Mouse (Mus musculus) cerebellum, adult 8-10 months (tissue): ENCODE measurements around the gene Myo9a.
"Not testable (repeated sequence)": the region's sequence is repeated elsewhere in the genome, so short reads cannot be mapped to it uniquely, and the experiment has no call there.

Experiments used
- DNase-seq: peaks from one replicate; pipeline ENCODE4 v3.0.0; 2022

Myo9a gene

DNA sequence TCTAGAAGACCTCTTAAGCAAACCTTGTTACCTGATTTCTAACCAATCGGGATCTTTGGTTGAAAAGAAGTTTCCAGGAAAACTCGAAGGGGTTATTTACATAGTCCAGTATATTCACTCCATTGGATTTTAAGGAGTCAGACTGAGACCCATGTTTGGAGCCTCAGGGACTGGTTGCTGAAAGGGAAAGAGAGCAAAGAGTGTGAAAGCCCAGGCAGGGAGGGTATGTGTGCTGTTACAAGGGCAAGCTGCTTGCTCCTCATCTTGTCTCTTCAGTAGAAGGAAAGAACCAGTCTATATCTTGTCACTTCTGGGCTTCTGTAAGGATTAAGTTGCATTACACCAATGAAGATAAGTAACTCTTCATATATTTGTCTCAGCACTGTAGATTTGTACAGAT is 1.3 kb downstream of the Myo9a start:
- DNase-seq: peak; percentile 14

GRCm38 (mm10) chr9:59755199-59755598 is 4.5 kb downstream of the Myo9a start:
- DNase-seq: no peak

- DNase-seq: not testable (repeated sequence)
These were observed 6.3 kb downstream of the Myo9a start for GRCm38 (mm10) chr9:59757016-59757415.

DNA sequence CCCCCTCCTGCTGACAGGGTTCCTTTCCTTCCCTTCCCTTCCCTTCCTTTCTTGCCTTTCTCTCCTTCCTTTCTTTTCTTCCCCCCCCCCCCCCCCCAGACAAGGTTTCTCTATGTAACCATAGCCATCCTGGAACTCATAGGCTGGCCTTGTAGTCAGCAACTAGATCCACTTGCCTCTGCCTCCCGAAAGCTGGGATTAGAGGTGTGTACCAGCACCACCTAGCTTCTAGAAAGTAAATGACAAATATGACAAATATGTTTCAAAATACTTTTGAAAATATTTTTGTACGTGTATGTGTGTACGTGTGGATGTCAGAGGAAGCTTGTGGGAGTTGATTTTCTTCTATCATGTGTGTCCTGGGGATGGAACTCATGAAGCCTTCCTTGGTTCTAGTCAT is 9.8 kb downstream of the Myo9a start:
- no peak for DNase-seq

GRCm38 (mm10) chr9:59766966-59767461 is 16.3 kb downstream of the Myo9a start:
- not testable (repeated sequence) for DNase-seq

DNA sequence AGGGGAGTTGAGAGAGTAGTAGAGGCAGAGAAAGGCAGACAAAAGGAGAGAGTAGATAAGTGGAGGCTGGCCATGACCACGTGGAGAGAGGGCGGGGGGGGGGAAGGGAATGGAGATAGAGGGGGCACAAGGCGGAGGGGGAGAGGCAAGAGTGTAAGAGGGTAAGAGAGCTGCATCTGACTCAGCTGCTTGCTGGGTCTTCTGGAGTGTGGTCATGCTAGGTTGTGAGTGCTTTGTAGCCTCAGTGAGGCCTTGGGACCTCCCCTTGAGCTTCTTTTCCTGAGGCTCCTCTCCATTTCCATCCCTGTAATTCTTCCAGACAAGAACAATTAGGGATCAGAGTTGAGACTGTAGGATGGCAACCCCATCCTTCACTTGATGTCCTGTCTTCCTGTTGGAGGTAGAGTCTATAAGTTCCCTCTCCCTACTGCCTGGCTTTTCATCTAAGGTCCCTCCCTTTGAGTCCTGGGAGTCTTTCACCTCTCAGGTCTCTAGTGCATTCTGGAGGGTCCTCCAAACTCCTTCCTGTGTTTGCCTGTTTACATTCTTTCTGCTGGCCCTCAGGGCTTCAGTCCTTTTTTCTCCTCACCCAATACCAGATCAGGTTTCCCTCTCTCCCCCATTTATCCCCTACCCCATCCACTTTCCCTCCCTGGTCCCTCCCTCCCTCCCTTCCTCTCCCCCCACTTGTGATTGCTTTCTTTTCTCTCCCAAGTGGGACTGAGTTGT is 55.5 kb downstream of the Myo9a start:
- not testable (repeated sequence) for DNase-seq

DNA sequence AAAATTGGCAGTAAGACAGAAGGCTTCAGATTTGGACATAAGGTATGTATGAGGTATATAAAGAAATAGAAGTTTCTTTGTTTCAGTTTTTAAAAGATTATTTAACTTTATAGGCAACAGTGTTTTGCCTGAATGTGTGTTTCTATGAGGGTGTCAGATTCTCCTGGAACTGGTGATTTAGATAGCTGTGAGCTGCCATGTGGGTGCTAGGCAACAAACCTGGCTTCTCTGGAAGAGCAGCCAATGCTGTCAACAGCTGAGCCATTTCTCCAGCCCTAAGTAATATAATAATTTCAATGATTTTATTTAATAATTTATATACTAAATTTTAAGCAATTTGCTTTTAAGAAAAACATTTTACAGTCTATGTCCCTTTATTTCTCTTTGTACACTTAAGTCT is 133.9 kb downstream of the Myo9a start:
- DNase-seq: no peak

- no peak for DNase-seq
These were observed 152.7 kb downstream of the Myo9a start for GRCm38 (mm10) chr9:59903382-59903781.

DNA sequence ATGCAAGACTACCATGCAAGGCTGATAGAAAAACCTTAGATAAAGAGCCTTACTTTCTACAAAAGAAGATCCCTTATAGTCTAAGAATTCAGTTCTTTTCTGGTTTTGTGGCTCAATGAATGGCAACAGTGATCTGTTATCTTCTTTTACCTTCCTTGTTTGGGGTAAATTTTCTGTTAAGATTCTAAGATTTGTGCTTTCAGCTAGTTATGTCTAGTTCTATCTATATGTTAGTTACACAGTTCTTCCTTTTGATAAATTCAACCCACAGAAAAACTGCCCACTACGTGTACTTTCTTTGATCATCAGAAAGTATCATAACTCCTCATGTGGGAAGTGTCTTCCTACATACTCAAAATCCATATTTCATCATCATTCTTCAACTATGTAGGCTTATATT is 164.1 kb downstream of the Myo9a start:
- DNase-seq: no peak

- no peak for DNase-seq
These were observed 179.6 kb downstream of the Myo9a start for GRCm38 (mm10) chr9:59930248-59930647.

DNA sequence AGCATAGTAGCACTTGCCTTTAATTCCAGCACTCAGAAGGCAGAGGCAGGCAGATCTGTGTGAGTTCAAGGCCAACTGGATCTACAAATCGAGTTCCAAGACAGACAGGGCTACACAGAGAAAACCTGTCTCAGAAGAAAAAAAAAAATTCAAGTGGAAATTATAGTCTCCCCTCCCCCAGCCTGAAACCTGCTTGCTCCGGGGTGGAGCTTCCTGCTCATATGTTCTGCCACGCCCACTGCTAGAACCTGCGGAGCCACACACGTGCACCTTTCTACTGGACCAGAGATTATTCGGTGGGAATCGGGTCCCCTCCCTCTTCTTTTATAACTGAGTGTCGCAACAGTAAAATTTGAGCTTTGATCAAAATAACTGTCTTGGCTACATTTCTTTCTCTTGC is 185.2 kb downstream of the Myo9a start:
- not testable (repeated sequence) for DNase-seq

- DNase-seq: no peak
These were observed 187.8 kb downstream of the Myo9a start for GRCm38 (mm10) chr9:59938529-59938928.

DNA sequence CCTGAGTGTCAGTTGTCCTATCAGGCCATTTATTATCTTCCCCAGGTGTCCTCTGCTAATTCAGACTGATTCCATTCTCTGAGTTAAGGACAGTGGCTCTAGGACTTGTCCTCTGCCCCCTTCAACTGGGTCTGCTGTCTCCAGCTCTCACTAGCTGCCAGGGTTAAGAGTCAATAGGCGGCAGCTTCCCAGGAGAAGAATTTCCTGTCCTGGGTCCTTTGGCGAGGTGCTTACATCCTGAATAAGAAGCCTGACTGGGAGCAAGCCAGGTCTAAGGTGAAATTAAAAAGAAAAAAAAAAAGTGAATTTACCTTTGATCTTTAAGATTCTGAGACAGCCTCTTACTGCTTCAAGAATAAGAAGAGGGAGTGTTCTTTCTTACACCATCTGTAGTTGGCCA is 189.0 kb downstream of the Myo9a start:
- DNase-seq: no peak

DNA sequence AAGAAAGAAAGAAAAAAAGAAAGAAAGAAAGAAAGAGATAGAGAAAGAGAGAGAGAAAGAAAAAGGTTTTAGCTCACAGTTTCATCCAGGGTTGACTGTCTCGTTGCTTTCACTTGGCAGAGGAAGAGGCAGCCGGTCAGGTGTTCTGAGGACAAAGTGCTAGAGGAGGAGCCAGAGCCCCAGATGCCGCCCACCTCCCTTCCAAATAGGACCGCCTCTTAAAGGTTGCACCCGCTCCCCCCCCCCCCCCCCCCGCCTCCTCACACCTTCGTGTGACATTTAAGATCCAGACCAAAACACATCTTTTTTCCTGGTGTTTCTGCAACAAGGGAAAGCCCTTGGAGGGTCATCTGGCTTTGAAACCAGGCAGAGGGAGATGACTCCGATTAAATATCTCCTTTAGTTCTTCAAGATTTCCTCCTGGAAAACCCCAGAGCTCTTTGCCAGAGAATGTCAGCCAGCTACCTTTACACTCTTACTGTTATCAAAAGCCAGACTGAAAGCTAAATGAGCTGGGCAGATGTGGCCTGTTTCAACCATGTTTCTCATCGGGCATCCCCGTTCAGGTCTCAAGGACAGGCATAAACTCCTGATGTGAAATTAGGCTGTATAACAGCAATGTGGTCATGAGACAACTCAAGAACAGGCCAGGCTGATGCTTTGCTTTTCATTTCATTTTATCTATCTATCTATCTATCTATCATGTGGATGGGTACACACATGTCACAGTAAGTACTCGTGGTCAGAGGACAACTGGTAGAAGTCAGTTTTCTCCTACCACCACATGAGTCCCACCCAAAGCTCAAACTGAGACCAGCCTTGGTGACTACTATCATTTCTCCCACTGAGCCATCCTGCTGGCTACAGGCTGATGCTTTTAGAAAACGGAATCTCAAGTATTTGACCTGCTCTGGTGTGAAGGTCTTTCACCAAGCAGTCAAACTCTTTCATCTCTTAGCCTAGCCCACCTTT is 190.5 kb downstream of the Myo9a start:
- DNase-seq: no peak

- no peak for DNase-seq
These were observed 191.2 kb downstream of the Myo9a start for GRCm38 (mm10) chr9:59941885-59942350.

- no peak for DNase-seq
These were observed 191.9 kb downstream of the Myo9a start for GRCm38 (mm10) chr9:59942501-59943085.

GRCm38 (mm10) chr9:59943826-59944225 is 193.1 kb downstream of the Myo9a start:
- DNase-seq: no peak

DNA sequence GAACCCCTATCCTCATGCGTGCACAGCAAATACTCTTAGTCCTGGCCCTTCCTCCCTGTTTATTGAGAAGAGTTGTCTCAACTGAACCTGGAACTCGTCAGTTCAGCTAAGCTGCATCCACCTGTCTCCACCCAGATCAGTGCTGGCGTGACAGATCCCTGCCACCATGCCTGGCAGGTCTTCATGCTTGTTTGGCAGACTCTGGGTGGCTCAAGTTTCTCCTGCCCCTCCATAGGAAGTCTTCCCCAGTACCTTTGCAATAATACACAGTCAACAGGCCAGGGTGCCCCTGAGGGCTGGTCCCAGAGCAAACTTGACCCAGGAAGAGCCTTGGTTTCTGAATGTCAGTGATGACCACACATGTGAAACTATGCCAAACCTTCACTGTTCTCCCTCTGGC is 194.5 kb downstream of the Myo9a start:
- no peak for DNase-seq

GRCm38 (mm10) chr9:59947271-59947670 is 196.6 kb downstream of the Myo9a start:
- no peak for DNase-seq

- no peak for DNase-seq
These were observed 197.5 kb downstream of the Myo9a start for GRCm38 (mm10) chr9:59948226-59948625.

GRCm38 (mm10) chr9:59948691-59949250 is 198.1 kb downstream of the Myo9a start:
- DNase-seq: no peak

GRCm38 (mm10) chr9:59949511-59949910 is 198.8 kb downstream of the Myo9a start:
- DNase-seq: no peak

GRCm38 (mm10) chr9:59949981-59950380 is 199.3 kb downstream of the Myo9a start:
- DNase-seq: no peak
